Mouse (Mus musculus): ENCODE measurements around the gene Hist1h2ba. TPM values are rescaled to one million over a fixed set of nuclear protein-coding genes. Genes with fewer than 3 reads are reported as not detected.

The Hist1h2ba gene
- polyA plus RNA-seq, 1 experiment from 2014 or later, result not detected

DNA sequence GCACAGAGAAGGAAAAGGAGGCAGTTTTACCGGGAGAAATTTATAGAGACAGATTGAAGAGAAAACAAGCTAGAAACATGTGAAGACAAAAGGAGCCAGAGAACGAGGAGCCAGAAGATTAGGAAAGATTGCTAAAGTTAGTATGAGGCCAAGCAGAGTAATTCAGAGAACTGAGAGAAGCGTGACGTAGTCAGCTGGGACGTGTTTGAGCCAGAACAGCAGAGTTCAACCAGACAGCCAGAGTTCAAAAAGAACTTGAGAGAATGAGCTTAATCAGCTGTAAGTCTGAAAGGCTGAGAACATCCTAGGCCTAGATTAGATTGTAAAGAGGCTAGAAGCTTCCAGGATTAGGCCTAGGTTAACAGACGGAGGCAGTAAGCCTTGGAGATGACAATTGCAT is 6.3 kb upstream of the Hist1h2ba start:
- peak overlapping the region; percentile 31; the same call in 1 of the 2 replicates for H3K27ac ChIP-seq (ENCODE audit: low read length)
- ATAC-seq (ENCODE audit: low read depth), result peak; percentile 84
- no peaks in the 10 kb centered on the region for H3K9me3 ChIP-seq (ENCODE audit: control insufficient read depth, low read length)
- no peaks in the 10 kb centered on the region for H3K27me3 ChIP-seq (ENCODE audit: control insufficient read depth, insufficient read depth, low read depth, low read length)
- 47% methylated on average over 6 of the region's 6 CpGs for WGBS
- no peak overlapping the region for H3K4me3 ChIP-seq (ENCODE audit: low read length)
- H3K4me2 ChIP-seq (ENCODE audit: low read depth, low read length), result no peak overlapping the region
- H3K36me3 ChIP-seq (ENCODE audit: control insufficient read depth, insufficient read depth, low read length), result no peaks in the 10 kb centered on the region
- H3K9ac ChIP-seq (ENCODE audit: low read length), result no peak overlapping the region
- H3K4me1 ChIP-seq (replicated peaks; ENCODE audit: control insufficient read depth, insufficient read depth, low read length), result no peaks in the 10 kb centered on the region

- H3K9me3 ChIP-seq (ENCODE audit: control insufficient read depth, low read length), result no peaks in the 10 kb centered on the region
- no peaks in the 10 kb centered on the region for H3K36me3 ChIP-seq (ENCODE audit: control insufficient read depth, insufficient read depth, low read length)
- no peak for ATAC-seq (ENCODE audit: low read depth)
- WGBS, result 76% methylated on average over 1 of the region's 1 CpGs
- H3K4me2 ChIP-seq (ENCODE audit: low read depth, low read length), result no peak overlapping the region
- H3K4me3 ChIP-seq (ENCODE audit: low read length), result no peak overlapping the region
- H3K27ac ChIP-seq (ENCODE audit: low read length), result no peak overlapping the region
- H3K27me3 ChIP-seq (ENCODE audit: control insufficient read depth, insufficient read depth, low read depth, low read length), result no peaks in the 10 kb centered on the region
- no peak overlapping the region for H3K9ac ChIP-seq (ENCODE audit: low read length)
- no peaks in the 10 kb centered on the region for H3K4me1 ChIP-seq (replicated peaks; ENCODE audit: control insufficient read depth, insufficient read depth, low read length)
These were observed 4.7 kb upstream of the Hist1h2ba start for GRCm38 (mm10) chr13:23938699-23939098.

DNA sequence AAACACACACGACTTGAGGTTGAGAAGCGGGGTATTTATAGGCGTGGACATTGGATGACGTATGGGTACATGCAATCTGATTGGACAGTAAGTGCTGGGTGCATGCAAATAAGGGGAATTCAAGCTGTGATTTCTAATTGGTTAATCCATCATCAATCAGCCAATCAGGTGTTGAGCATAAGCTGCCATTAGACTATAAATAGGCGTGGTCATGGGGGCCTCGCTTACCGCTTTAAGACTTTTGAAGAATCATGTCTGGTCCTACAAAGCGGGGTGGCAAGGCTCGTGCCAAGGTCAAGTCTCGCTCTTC is 210 bp upstream of the Hist1h2ba start, which contains the start of gene Hist1h2aa:
Gene Hist1h2aa, plus strand, starts transcription at position 252 of the 310 bp plus-strand sequence.
- WGBS, result 89% methylated on average over 10 of the region's 10 CpGs
- H3K4me1 ChIP-seq (replicated peaks; ENCODE audit: control insufficient read depth, insufficient read depth, low read length), result no peaks in the 10 kb centered on the region
- no peak within 1 kb of the TSS for H3K27ac ChIP-seq (ENCODE audit: low read length)
- no peak within 1 kb of the TSS for H3K9ac ChIP-seq (ENCODE audit: low read length)
- no peak within 1 kb of the TSS for H3K4me2 ChIP-seq (ENCODE audit: low read depth, low read length)
- no peak for ATAC-seq (ENCODE audit: low read depth)
- no peaks in the 10 kb centered on the region for H3K36me3 ChIP-seq (ENCODE audit: control insufficient read depth, insufficient read depth, low read length)
- no peaks in the 10 kb centered on the region for H3K9me3 ChIP-seq (ENCODE audit: control insufficient read depth, low read length)
- H3K27me3 ChIP-seq (ENCODE audit: control insufficient read depth, insufficient read depth, low read depth, low read length), result no peaks in the 10 kb centered on the region
- H3K4me3 ChIP-seq (ENCODE audit: low read length), result no peak within 1 kb of the TSS

- no peak for ATAC-seq (ENCODE audit: low read depth)
These were observed 3.1 kb downstream of the Hist1h2ba start for GRCm38 (mm10) chr13:23930904-23931303.

DNA sequence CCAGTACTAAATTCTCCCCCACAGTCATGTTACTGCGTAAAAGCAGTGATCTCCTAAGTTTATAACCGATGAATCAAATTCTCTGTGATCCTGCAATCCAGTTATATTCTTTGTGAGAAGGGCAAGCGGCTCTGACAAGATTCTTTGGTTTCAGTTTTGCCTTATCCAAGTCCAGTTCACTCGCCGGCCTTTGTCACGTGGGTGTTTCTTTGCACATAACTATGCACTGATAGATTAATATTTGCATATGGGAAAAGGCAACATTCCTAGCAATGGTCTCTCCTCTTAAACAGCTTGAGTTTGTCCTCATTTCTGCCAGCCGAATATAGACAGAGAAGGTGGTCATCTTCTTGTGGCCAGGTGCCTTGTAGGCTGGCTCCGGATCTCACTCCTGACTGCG is 3.5 kb downstream of the Hist1h2ba start:
- Histone ChIP-seq H3K4me2 (ENCODE audit: low read depth, low read length) (peak overlapping the region; percentile 18), H3K27ac (ENCODE audit: low read length) (no peak overlapping the region), H3K9ac (ENCODE audit: low read length) (no peak overlapping the region), H3K27me3 (ENCODE audit: control insufficient read depth, insufficient read depth, low read depth, low read length) (no peaks in the 10 kb centered on the region), H3K36me3 (ENCODE audit: control insufficient read depth, insufficient read depth, low read length) (no peaks in the 10 kb centered on the region), H3K4me3 (ENCODE audit: low read length) (no peak overlapping the region), H3K4me1 (replicated peaks; ENCODE audit: control insufficient read depth, insufficient read depth, low read length) (peaks cover 7% of the 10 kb centered on the region), H3K9me3 (ENCODE audit: control insufficient read depth, low read length) (no peaks in the 10 kb centered on the region)
- ATAC-seq (ENCODE audit: low read depth), result no peak
- WGBS, result 75% methylated on average over 9 of the region's 9 CpGs

More at GRCm38 (mm10) chr13:23930904-23931303, 3.1 kb downstream of the Hist1h2ba start:
- Histone ChIP-seq H3K4me1 (replicated peaks; ENCODE audit: control insufficient read depth, insufficient read depth, low read length) (peaks cover 7% of the 10 kb centered on the region), H3K9ac (ENCODE audit: low read length) (no peak overlapping the region), H3K4me3 (ENCODE audit: low read length) (no peak overlapping the region), H3K27ac (ENCODE audit: low read length) (no peak overlapping the region), H3K9me3 (ENCODE audit: control insufficient read depth, low read length) (no peaks in the 10 kb centered on the region), H3K27me3 (ENCODE audit: control insufficient read depth, insufficient read depth, low read depth, low read length) (no peaks in the 10 kb centered on the region), H3K4me2 (ENCODE audit: low read depth, low read length) (peak overlapping the region; percentile 18; the same call in 1 of the 2 replicates), H3K36me3 (ENCODE audit: control insufficient read depth, insufficient read depth, low read length) (no peaks in the 10 kb centered on the region)
- 62% methylated on average over 11 of the region's 11 CpGs for WGBS

DNA sequence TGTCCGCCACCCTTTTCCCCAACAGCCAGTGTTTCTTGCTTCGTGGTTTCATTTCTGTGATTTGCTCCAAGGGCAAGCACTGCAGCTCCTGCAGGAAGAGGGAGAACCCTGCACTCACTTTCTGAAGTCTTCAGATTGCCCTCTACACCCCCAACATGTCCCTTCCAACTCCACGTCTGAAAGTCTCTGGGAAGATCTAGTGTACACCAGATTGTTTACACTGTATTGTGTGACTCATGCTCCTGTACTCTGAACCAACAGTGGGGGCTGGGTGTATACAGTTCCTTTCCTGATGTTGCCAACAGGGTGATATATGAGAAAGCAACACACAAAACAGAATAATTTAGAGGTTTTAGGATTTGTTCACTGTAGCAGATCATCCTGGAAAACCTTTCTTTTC is 5.3 kb downstream of the Hist1h2ba start:
- Histone ChIP-seq H3K9ac (ENCODE audit: low read length) (no peak overlapping the region), H3K27ac (ENCODE audit: low read length) (peak overlapping the region; percentile 7), H3K9me3 (ENCODE audit: control insufficient read depth, low read length) (no peaks in the 10 kb centered on the region), H3K36me3 (ENCODE audit: control insufficient read depth, insufficient read depth, low read length) (no peaks in the 10 kb centered on the region), H3K27me3 (ENCODE audit: control insufficient read depth, insufficient read depth, low read depth, low read length) (no peaks in the 10 kb centered on the region), H3K4me1 (replicated peaks; ENCODE audit: control insufficient read depth, insufficient read depth, low read length) (peaks cover 7% of the 10 kb centered on the region), H3K4me2 (ENCODE audit: low read depth, low read length) (peak overlapping the region; percentile 45), H3K4me3 (ENCODE audit: low read length) (no peak overlapping the region)
- 27% methylated on average over 3 of the region's 3 CpGs for WGBS
- ATAC-seq (ENCODE audit: low read depth), result peak; percentile 95

- 66% methylated on average over 2 of the region's 2 CpGs for WGBS
- no peaks in the 10 kb centered on the region for H3K36me3 ChIP-seq (ENCODE audit: control insufficient read depth, insufficient read depth, low read length)
These were observed 8.2 kb downstream of the Hist1h2ba start for GRCm38 (mm10) chr13:23925792-23926191.

GRCm38 (mm10) chr13:23917674-23918073 is 16.3 kb downstream of the Hist1h2ba start:
- ATAC-seq (ENCODE audit: low read depth), result no peak
- Histone ChIP-seq H3K4me3 (ENCODE audit: low read length) (no peak overlapping the region), H3K9ac (ENCODE audit: low read length) (no peak overlapping the region), H3K27ac (ENCODE audit: low read length) (no peak overlapping the region), H3K4me2 (ENCODE audit: low read depth, low read length) (no peak overlapping the region), H3K9me3 (ENCODE audit: control insufficient read depth, low read length) (no peaks in the 10 kb centered on the region), H3K27me3 (ENCODE audit: control insufficient read depth, insufficient read depth, low read depth, low read length) (no peaks in the 10 kb centered on the region), H3K4me1 (replicated peaks; ENCODE audit: control insufficient read depth, insufficient read depth, low read length) (no peaks in the 10 kb centered on the region), H3K36me3 (ENCODE audit: control insufficient read depth, insufficient read depth, low read length) (no peaks in the 10 kb centered on the region)
- 17% methylated on average over 4 of the region's 4 CpGs for WGBS

More at GRCm38 (mm10) chr13:23925792-23926191, 8.2 kb downstream of the Hist1h2ba start:
- no peaks in the 10 kb centered on the region for H3K27me3 ChIP-seq (ENCODE audit: control insufficient read depth, insufficient read depth, low read depth, low read length)
- no peak overlapping the region for H3K27ac ChIP-seq (ENCODE audit: low read length)
- no peak overlapping the region for H3K4me3 ChIP-seq (ENCODE audit: low read length)
- H3K4me1 ChIP-seq (replicated peaks; ENCODE audit: control insufficient read depth, insufficient read depth, low read length), result peaks cover 7% of the 10 kb centered on the region
- ATAC-seq (ENCODE audit: low read depth), result no peak
- no peak overlapping the region for H3K4me2 ChIP-seq (ENCODE audit: low read depth, low read length)
- H3K9me3 ChIP-seq (ENCODE audit: control insufficient read depth, low read length), result no peaks in the 10 kb centered on the region
- no peak overlapping the region for H3K9ac ChIP-seq (ENCODE audit: low read length)

DNA sequence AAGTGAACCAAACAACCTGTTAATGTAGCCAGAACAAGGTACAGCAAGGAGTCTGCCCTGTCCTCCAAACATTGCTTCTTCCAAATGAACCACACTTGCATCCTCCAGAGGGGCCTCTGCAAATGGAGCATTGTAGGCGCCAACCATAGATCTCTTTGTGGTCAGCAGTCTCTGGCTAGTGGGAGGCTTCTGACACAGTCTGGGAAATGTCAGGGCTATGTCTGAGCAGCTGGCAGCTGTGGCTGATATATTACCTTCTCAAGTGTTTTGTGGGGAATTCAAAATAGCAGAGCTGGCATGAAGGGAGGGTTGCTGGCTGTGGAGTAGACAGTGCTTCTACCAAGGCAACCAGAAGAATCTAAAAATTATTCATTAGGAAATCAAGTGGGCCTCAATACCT is 17.8 kb downstream of the Hist1h2ba start:
- H3K27ac ChIP-seq (ENCODE audit: low read length), result no peak overlapping the region
- no peak for ATAC-seq (ENCODE audit: low read depth)
- 77% methylated on average over 1 of the region's 1 CpGs for WGBS

More for the DNA sequence above, 17.8 kb downstream of the Hist1h2ba start:
- no peaks in the 10 kb centered on the region for H3K9me3 ChIP-seq (ENCODE audit: control insufficient read depth, low read length)
- no peaks in the 10 kb centered on the region for H3K36me3 ChIP-seq (ENCODE audit: control insufficient read depth, insufficient read depth, low read length)
- no peak overlapping the region for H3K4me3 ChIP-seq (ENCODE audit: low read length)
- no peaks in the 10 kb centered on the region for H3K27me3 ChIP-seq (ENCODE audit: control insufficient read depth, insufficient read depth, low read depth, low read length)
- no peak overlapping the region for H3K4me2 ChIP-seq (ENCODE audit: low read depth, low read length)
- no peaks in the 10 kb centered on the region for H3K4me1 ChIP-seq (replicated peaks; ENCODE audit: control insufficient read depth, insufficient read depth, low read length)
- H3K9ac ChIP-seq (ENCODE audit: low read length), result no peak overlapping the region
